In the genomic region with DNA sequence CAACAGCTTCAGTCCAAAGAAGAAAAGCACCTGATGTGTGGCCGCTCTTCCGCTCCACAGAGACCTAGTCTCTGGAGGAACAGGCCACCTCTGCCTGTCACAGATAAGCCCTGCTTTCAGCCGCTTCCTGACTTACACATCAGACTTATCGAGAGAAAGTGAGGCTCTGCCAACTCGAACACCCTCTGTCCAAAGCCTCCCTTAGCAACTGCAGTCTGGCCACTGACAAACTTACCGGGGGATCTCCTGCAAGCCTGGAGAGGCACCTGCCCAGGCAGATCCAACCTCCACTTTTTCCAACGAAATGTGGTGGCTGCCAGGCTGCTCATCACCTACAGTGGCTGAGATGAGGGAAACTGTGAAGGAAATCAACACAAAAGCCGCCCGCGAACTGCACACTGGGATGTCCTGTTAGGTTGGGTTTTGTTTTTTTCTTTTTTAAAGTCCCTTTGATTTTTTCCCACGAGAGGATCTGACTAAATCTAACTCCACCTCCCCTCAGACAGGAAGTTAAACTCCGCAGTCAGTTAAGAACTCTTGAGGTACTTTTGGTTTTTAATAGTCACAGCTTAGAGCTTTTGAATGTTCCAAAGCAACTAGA, we compare ENCODE assay signal across 9 mouse cellular contexts. TPM values are rescaled to one million over a fixed set of nuclear protein-coding genes. Genes with fewer than 3 reads are reported as not detected.
DNase-seq lines count a peak whose midpoint lies in the region; ATAC-seq and TF ChIP-seq lines count a peak whose summit lies in the region.
"Had no signal": no experiment of that assay in that cellular context is flagged by ENCODE, and none has a peak within 500 bp of the region (broad histone marks: within the 10 kb centered on the region; RNA-seq: fewer than 3 reads in every experiment).

No protein-coding gene starts in this region.

- peak overlapping the region; percentile 37 to 42 for H3K4me3 ChIP-seq in liver, embryonic 14.5 days (ENCODE audit: insufficient read depth in 1 of 2, low read depth in 2 of 2, low read length in 2 of 2)
- no peak overlapping the region for H3K4me3 ChIP-seq in stomach, embryonic 15.5 days (replicated peaks)
- H3K4me3 ChIP-seq: neural tube, embryonic 12.5 days had no signal

- H3K9me3 ChIP-seq in liver, embryonic 14.5 days (ENCODE audit: control insufficient read depth, low read length): no peaks in the 10 kb centered on the region
- H3K9me3 ChIP-seq in stomach, embryonic 15.5 days: no peaks in the 10 kb centered on the region
- H3K9me3 ChIP-seq: neural tube, embryonic 12.5 days had no signal

- H3K9ac ChIP-seq in liver, embryonic 14.5 days (replicated peaks): peak overlapping the region; percentile 58
- H3K9ac ChIP-seq in stomach, embryonic 15.5 days: no peak overlapping the region
- H3K9ac ChIP-seq: neural tube, embryonic 12.5 days had no signal

- 6% methylated on average over 12 of the region's 12 CpGs for WGBS in liver, embryonic 14.5 days (ENCODE audit: insufficient replicate concordance)
- 55% methylated on average over 12 of the region's 12 CpGs for WGBS in stomach, embryonic 15.5 days

- H3K27ac ChIP-seq in liver, embryonic 14.5 days: peak overlapping the region; percentile 86
- H3K27ac ChIP-seq in stomach, embryonic 15.5 days: peak overlapping the region; percentile 23; the same call in 1 of the 2 replicates
- H3K27ac ChIP-seq: neural tube, embryonic 12.5 days had no signal

- H3K36me3 ChIP-seq in liver, embryonic 14.5 days (replicated peaks; ENCODE audit: control insufficient read depth, insufficient read depth, low read depth): no peaks in the 10 kb centered on the region
- no peaks in the 10 kb centered on the region for H3K36me3 ChIP-seq in stomach, embryonic 15.5 days
- H3K36me3 ChIP-seq: neural tube, embryonic 12.5 days had no signal

- peak; percentile 90 for ATAC-seq in liver, embryonic 14.5 days (ENCODE audit: insufficient read depth)
- ATAC-seq in stomach, embryonic 15.5 days (ENCODE audit: insufficient read depth, low FRiP score, low read depth): peak; percentile 75; the same call in 1 of the 2 replicates

- peak; percentile 86 for TF ChIP-seq EP300 in liver, embryonic 14.5 days (IDR thresholded peaks at IDR 0.05; ENCODE audit: low read depth)

- peak; percentile 48 to 57 for DNase-seq in B cell, adult 2 months
- peak; percentile 41 for DNase-seq in R1 (ENCODE audit: low read depth, low spot score)
- peak; percentile 55 to 59 for DNase-seq in heart, postnatal 10 days
- DNase-seq in liver, embryonic 14.5 days (ENCODE audit: low read depth in 3 of 3, low spot score in 3 of 3): peak; percentile 69 to 73 (median 71)
- DNase-seq in frontal cortex, postnatal 14 days (ENCODE audit: low spot score in 2 of 2): no peak
- no peak for DNase-seq in embryo, embryonic 11 days
- DNase-seq in retina, postnatal 1 day: no peak

- H3K4me2 ChIP-seq in liver, embryonic 14.5 days (ENCODE audit: low read depth): peak overlapping the region; percentile 67
- no peak overlapping the region for H3K4me2 ChIP-seq in stomach, embryonic 15.5 days
- H3K4me2 ChIP-seq: neural tube, embryonic 12.5 days had no signal

- intact Hi-C loops in heart, postnatal 10 days (cut with DNase I): no loop called here

- no peaks in the 10 kb centered on the region for H3K27me3 ChIP-seq in liver, embryonic 14.5 days (ENCODE audit: control insufficient read depth, insufficient read depth, low read length)
- H3K27me3 ChIP-seq in stomach, embryonic 15.5 days (replicated peaks): no peaks in the 10 kb centered on the region
- H3K27me3 ChIP-seq: neural tube, embryonic 12.5 days had no signal

- no peak for TF ChIP-seq CTCF in liver, embryonic 14.5 days (IDR thresholded peaks at IDR 0.05; ENCODE audit: low read depth)

- peaks cover 31 to 49% of the 10 kb centered on the region in 2 experiments for H3K4me1 ChIP-seq in liver, embryonic 14.5 days (replicated peaks; ENCODE audit: control insufficient read depth in 2 of 2, insufficient read depth in 2 of 2, low read length in 1 of 2)
- no peaks in the 10 kb centered on the region; the same call in 1 of the 2 replicates for H3K4me1 ChIP-seq in stomach, embryonic 15.5 days
- H3K4me1 ChIP-seq: neural tube, embryonic 12.5 days had no signal

RNA-seq across cellular contexts. Expression of gene Utrn, which starts 55.9 kb away (rescaled TPM):
- 10 to 100 TPM; 77.6 to 80.3 TPM for total RNA-seq in heart, postnatal 10 days (2021)
- 1.9 and 2.7 TPM in 2 replicates for polyA plus RNA-seq in liver, embryonic 14.5 days (2012; rRNA removed)
- 4.4 and 6.0 TPM in 2 replicates for polyA plus RNA-seq in liver, embryonic 14.5 days (2014; fragmentation: Nextera tagmentation; extraction: Ambion mirVana)
- 68.1 and 72.2 TPM in 2 replicates for polyA plus RNA-seq in stomach, embryonic 15.5 days (2015; fragmentation: Nextera tagmentation; extraction: Ambion mirVana)

Comparison
In these comparisons a context has a peak if more than half of its experiments do, and no peak if none do; other contexts are left out.
1. DNase-seq: peak in B cell, adult 2 months (2 of 2), R1 (single experiment), heart, postnatal 10 days (2 of 2) and liver, embryonic 14.5 days (3 of 3); none in frontal cortex, postnatal 14 days (0 of 2), embryo, embryonic 11 days (single experiment) and retina, postnatal 1 day (single experiment).